Mouse (Mus musculus): ENCODE measurements around the gene Akap2.

DNA sequence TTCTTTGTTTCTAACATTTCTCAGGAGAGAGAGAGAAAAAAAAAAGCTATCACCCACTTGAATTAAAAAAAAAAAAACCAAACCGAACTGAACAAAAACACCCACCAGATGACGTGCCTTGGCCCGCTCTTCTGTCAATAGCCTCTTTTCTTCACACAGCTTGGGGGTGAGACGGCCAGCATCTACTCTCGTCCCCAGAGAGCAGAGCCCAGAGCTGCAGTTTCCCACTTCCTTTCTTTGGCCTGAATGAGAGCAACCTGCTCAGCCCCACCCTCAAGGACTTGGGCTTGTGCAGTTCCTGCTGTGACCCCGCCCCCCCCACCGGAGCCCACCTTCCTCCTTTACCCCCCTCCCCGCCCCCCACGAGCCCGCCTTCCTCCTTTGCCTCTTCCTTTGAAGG is 150.0 kb downstream of the Akap2 start:
- TF ChIP-seq POLR2A (IDR thresholded peaks at IDR 0.05; ENCODE audit: extremely low read depth, insufficient read depth, low read length) (no peak), CTCF (IDR thresholded peaks at IDR 0.05; ENCODE audit: low read depth, low read length) (no peak)
